Mouse (Mus musculus): ENCODE data around the gene Mmp23.
A peak's percentile ranks its signal among the peaks of the same experiment; 100 is the strongest.

The Mmp23 gene

DNA sequence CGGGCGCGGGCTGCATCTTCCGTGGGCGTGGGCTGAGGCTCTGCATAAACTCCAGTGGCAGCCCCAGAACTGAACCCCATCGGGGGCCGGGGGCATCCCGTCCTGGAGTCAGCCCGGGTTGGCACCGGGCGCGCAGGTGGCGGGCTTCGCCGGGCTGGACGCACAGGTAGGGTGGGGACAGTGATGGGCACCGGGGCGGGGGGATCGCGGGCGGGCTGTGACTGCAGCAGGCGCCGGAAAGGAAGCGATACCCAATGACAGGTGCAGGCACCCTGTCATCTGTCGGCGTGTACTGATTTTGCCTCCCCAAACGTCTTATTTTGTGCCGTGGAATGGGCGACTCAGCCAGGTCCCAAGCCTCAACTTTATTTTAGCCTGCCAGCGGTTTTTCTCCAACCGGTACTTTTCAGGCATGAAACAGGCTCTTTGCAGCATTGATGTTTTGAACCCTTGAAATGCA, 51.2 kb downstream of the Mmp23 start:
- DNase-seq (ENCODE audit: low read depth, low spot score): no peak

DNA sequence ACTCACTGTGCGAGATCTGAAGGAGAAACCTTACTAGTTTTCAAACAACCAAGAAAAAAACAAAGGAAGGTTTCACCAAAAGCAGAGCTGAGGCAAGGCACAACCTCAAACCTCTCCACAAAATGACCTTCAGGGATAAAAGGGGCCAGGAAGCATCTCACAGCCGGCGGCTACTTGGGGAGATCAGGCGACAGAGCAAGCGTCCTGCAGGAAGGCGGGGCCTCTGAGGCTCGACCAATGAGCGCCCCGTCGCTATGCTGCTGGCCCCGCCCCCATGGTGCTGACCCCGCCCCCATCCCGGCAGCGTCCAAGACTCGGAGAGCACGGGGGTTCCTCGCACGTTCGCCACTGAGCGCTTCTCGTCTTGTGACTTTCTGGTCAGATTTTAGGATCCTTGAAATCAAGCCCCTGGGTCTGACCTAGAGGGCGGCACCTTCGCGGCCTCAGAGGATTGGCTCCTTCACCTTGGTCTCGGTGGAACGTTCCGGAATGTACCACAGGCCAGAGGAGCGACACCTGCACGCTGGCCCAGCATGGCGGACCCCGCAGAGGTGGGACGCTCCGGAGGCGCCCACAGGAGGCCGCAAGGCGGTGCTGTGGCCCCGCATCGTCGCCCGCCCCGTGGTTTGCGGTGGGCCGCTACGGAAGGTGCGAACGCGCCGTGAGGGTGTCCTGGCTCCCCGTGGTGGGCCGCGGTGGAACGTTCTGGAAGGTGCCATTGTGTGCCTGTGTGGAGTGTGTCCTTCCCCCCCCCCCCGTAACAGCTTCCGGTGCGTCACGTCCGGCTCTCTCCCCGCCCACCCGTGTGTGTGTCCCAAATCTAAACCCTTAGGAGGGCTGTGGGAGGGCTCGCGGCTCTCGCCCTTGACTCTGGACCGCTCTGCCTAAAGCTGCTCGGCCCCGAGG, 51.8 kb downstream of the Mmp23 start, which contains the start of gene Slc35e2:
TSS of gene Slc35e2 (plus strand) at position 326 of the 906 bp plus-strand sequence.
- peak; percentile 90 for DNase-seq (ENCODE audit: low read depth, low spot score)

Data from retina, postnatal 7 days (tissue).